Mouse (Mus musculus) urinary bladder, postnatal 25 days (tissue): Measurements from ENCODE around the gene Cldn34a.
"Not testable (repeated sequence)": the region's sequence is repeated elsewhere in the genome, so short reads cannot be mapped to it uniquely, and the experiment has no call there.

Source experiments
- DNase-seq: peaks from one replicate; pipeline ENCODE4 v3.0.0; 2022; ENCODE audit warnings: low spot score

Gene Cldn34a

DNA sequence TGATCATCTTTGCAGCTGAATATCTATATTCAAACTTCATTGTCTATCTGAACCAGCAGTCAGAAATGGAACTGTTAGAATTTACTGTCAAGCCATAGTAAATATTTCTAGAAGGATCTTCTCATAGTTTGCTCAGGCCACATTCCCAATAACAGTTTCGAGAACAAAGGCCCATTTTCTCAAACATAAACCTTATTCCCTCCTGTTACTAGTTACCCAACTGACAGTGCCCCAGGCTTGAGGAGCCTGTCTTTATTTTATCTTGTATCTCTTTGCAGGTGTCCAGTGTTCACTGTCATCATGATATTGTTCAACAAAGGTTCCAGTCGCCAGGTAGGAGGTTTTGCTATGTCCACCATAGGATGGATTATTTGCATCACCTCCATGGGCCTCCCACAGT, at the start of gene Cldn34a:
Gene Cldn34a, plus strand, starts transcription at position 301 of the 400 bp plus-strand sequence.
- DNase-seq, result no peak

DNA sequence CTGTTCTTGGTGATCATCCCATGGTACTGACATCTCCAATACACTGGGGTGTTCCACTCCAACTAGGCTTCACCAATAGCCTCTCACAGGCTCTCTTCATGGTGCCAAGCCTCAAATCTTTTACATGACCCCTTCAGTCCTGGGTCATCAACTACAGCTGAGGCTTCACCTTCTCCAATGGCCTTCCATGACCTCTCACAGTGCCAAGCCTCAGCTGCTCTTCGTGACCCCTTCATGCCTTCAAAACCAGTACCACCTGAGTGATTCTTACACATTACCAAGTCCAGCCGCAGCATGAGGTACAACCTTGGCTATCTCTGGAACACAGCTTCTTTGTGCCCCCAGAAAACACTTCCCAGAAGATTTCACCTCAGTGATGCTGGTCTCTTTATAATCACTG, 44.5 kb upstream of the Cldn34a start:
- DNase-seq, result not testable (repeated sequence)

GRCm38 (mm10) chrX:152545736-152546135, 17.4 kb upstream of the Cldn34a start:
- DNase-seq, result no peak

DNA sequence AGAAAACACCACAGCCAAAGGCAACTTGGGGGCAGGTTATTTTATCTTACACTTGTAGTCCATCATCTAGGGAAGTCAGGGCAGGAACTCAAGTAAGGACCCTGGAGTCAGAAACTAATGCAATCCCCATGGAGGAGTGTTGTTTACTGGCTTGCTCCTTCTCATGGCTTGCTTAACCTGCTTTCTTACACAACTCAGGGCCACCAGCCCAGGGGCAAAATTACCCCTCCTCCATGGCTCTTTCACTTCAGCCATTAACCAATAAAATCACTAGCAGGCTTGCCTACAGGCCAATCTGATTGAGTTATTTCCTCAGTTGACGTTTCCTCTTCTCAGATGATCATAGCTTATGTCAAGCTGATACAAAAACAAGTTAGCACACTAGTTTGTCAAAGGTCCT, 15.0 kb upstream of the Cldn34a start:
- no peak for DNase-seq

DNA sequence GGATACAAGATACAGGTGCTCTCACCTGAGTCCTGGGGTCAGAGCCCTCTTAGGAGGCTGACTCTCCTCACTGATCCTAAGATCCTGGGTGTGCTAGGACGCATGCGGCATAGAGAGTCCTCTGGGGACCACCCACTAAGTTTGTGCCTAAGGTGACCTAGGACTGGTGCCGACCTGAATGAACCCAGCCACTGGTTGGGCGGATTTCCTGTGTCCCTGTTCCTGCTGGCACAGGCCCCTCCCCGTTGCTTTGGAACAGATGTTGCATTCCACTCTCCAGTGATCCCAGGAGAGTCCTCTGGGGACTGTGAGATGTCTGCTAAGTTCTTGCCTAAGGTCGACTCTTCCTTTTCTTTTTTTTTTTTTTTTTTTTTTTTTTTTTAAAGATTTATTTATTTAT, 5.7 kb upstream of the Cldn34a start:
- DNase-seq, result no peak
